Mouse (Mus musculus) C2C12 (cell line): ENCODE results near the gene Rpl3.

Source experiments
- CTCF ChIP-seq: IDR thresholded peaks from one replicate; pipeline ENCODE4 v1.5.1; 2011; ENCODE audit not compliant: control insufficient read depth, insufficient read depth, insufficient read length
- FOSL1 ChIP-seq: IDR thresholded peaks from one replicate; pipeline ENCODE4 v1.8.0; 2011; ENCODE audit warnings: mild to moderate bottlenecking, low read length; ENCODE audit not compliant: poor library complexity, insufficient read depth, severe bottlenecking
- MYOD1 ChIP-seq: IDR thresholded peaks from one replicate; pipeline ENCODE4 v1.6.1; 2011; ENCODE audit warnings: low read depth; ENCODE audit not compliant: control insufficient read depth, insufficient read length
- MYOG ChIP-seq: IDR thresholded peaks from one replicate; pipeline ENCODE4 v1.6.1; 2011; ENCODE audit not compliant: control insufficient read depth, insufficient read length; ENCODE audit errors: extremely low read depth
- USF1 ChIP-seq: IDR thresholded peaks from one replicate; pipeline ENCODE4 v1.6.1; 2011; ENCODE audit warnings: low read depth, mild to moderate bottlenecking, control low read depth, moderate library complexity

GRCm38 (mm10) chr15:80037255-80038109, 54.2 kb downstream of the Rpl3 start:
- TF ChIP-seq USF1 (no peak), CTCF (no peak), MYOG (no peak), FOSL1 (peak; percentile 56), MYOD1 (no peak)
